Mouse (Mus musculus) erythroblast, embryonic 14.5 days (primary cell): ENCODE measurements around the gene Ivd.

Experiments
- GATA1 ChIP-seq: IDR thresholded peaks from 2 replicates; pipeline ENCODE4 v1.6.1; 2012; ENCODE audit warnings: low read length, inconsistent platforms, mixed read lengths
- TAL1 ChIP-seq: IDR thresholded peaks from 3 replicates; pipeline ENCODE4 v1.6.1; 2012; ENCODE audit warnings: low read length, inconsistent platforms, mixed read lengths

DNA sequence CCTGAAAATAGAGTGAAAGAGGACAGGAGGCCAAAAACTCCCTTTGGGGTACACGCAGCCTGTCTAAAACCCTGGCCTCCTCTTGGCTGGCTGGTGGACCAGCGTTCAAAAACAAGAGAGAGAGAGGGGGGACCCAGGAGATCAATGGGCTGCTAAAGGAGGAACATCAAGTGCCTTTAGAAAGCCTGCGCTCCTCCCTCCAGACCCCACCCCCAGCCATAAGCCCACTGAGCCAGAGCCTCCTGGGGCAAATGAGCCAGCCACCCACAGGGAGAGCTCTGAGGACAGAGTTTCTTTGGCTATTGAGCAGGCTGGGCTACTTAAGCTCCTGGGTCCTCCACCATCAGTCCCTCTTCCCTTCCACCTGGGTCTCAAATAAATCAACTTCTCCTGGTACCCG, 37.0 kb downstream of the Ivd start:
- TF ChIP-seq TAL1, result no peak
- TF ChIP-seq GATA1, result no peak
